Mouse (Mus musculus): Measurements from ENCODE around the gene Ranbp10. TPM values are rescaled to one million over a fixed set of nuclear protein-coding genes. Genes with fewer than 3 reads are reported as not detected.

Ranbp10 gene
- polyA plus RNA-seq, 1 experiment from 2014 or later = 36.1 TPM

DNA sequence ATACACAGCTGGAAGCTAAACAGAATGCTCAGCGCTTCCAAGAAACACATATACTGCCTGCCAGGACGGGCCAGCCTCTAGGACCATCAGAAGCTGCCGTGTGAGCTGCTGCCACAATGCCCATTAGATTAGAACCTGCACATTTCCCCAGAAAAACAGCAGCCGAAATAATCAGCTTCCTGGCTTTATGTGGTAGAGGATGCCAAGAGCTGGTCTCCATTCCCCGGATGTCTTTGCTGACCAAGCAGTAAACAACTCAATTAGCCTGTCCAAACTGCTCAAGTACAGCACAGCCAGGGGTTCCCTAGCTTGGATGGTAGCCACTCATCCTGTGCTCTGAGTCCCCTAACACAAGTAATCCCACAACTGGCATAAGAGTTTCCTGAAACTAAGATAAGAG is 19.4 kb downstream of the Ranbp10 start:
- ATAC-seq (ENCODE audit: low read depth) = no peak
- Histone ChIP-seq H3K9ac (peak overlapping the region; percentile 22; the same call in 1 of the 2 replicates), H3K27me3 (no peaks in the 10 kb centered on the region), H3K9me3 (replicated peaks) (no peaks in the 10 kb centered on the region), H3K27ac (peak overlapping the region; percentile 71), H3K4me2 (0 out of 2 replicates have a peak overlapping the region, but pooled peaks have one; percentile 0), H3K4me1 (replicated peaks) (peaks cover 95% of the 10 kb centered on the region), H3K36me3 (peaks cover 87% of the 10 kb centered on the region), H3K4me3 (replicated peaks) (no peak overlapping the region)
- WGBS (ENCODE audit: insufficient replicate concordance) = 80% methylated on average over 5 of the region's 5 CpGs
- DNase-seq = no peak

DNA sequence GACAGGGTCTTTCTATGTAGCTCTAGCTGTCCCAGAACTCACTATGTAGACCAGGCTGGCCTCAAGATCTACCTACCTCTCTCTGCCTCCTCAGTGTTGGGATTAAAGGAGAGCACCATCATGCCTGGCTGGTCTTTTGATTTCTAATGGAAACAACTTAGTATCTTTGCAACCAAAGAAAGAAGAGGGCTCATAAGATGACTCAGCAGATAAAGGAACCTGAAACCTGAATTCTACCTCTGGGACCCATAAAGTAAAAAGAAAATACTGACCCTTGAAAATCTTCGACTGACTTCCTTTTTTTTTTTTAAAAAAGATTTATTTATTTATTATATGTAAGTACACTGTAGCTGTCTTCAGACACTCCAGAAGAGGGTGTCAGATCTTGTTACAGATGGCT is 21.2 kb downstream of the Ranbp10 start:
- ATAC-seq (ENCODE audit: low read depth) = no peak
- Histone ChIP-seq H3K4me3 (replicated peaks) (no peak overlapping the region), H3K36me3 (peaks cover 74% of the 10 kb centered on the region), H3K4me1 (replicated peaks) (peaks cover 92% of the 10 kb centered on the region), H3K27me3 (no peaks in the 10 kb centered on the region), H3K4me2 (no peak overlapping the region), H3K27ac (peak overlapping the region; percentile 83), H3K9ac (peak overlapping the region; percentile 31; the same call in 1 of the 2 replicates), H3K9me3 (replicated peaks) (no peaks in the 10 kb centered on the region)
- no peak for DNase-seq
- WGBS (ENCODE audit: insufficient replicate concordance) = 64% methylated on average over 1 of the region's 1 CpGs

DNA sequence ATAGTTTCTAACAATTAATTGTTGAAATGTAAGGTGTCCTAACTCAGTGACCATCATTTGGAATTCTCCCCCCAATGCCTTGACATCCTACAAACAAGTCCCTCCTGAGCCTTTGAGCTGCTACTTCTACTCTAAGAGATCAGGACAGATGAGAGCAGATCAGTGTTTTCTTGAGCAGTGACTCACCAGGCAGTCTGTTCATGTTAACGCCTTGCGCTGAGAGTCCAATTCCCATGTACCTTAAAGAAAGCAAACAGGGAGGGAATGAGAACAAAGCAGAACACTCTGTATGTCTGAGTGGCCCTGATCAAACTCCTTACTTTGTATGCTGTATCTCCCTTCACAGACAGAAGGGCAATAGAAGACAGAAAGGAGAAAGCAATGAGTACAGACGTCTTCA is 21.8 kb downstream of the Ranbp10 start:
- DNase-seq (no peak), ATAC-seq (ENCODE audit: low read depth) (no peak)
- no peaks in the 10 kb centered on the region for H3K27me3 ChIP-seq
- no peaks in the 10 kb centered on the region for H3K9me3 ChIP-seq (replicated peaks)
- H3K4me3 ChIP-seq (replicated peaks) = no peak overlapping the region
- peak overlapping the region; percentile 31; the same call in 1 of the 2 replicates for H3K9ac ChIP-seq
- peak overlapping the region; percentile 74 for H3K27ac ChIP-seq
- peaks cover 72% of the 10 kb centered on the region for H3K36me3 ChIP-seq
- 82% methylated on average over 3 of the region's 3 CpGs for WGBS (ENCODE audit: insufficient replicate concordance)
- H3K4me1 ChIP-seq (replicated peaks) = peaks cover 92% of the 10 kb centered on the region
- H3K4me2 ChIP-seq = no peak overlapping the region

DNA sequence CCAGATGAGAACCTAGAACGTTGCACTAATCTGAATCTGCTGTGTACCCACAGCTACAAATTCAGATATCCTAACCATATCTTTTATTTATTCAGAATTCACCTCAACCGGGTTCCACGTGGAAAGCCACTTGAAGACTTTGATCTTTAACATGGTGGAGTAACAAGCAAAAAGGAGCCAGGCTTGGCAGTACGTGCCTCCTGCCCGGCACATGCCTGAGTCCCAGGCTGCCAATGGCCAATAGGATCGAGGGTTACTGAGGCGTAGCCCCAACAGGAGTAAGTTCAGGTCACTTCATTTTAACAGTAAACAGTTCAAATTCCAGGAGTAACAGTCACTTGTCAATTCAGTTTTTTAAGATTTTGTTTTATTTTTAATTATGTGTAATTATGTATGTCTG is 22.4 kb downstream of the Ranbp10 start:
- Histone ChIP-seq H3K27me3 (no peaks in the 10 kb centered on the region), H3K4me3 (replicated peaks) (no peak overlapping the region), H3K9me3 (replicated peaks) (no peaks in the 10 kb centered on the region), H3K9ac (0 out of 2 replicates have a peak overlapping the region, but pooled peaks have one; percentile 31), H3K36me3 (peaks cover 74% of the 10 kb centered on the region), H3K27ac (peak overlapping the region; percentile 74), H3K4me2 (no peak overlapping the region), H3K4me1 (replicated peaks) (peaks cover 94% of the 10 kb centered on the region)
- DNase-seq = no peak
- WGBS (ENCODE audit: insufficient replicate concordance) = 90% methylated on average over 7 of the region's 7 CpGs
- no peak for ATAC-seq (ENCODE audit: low read depth)

DNA sequence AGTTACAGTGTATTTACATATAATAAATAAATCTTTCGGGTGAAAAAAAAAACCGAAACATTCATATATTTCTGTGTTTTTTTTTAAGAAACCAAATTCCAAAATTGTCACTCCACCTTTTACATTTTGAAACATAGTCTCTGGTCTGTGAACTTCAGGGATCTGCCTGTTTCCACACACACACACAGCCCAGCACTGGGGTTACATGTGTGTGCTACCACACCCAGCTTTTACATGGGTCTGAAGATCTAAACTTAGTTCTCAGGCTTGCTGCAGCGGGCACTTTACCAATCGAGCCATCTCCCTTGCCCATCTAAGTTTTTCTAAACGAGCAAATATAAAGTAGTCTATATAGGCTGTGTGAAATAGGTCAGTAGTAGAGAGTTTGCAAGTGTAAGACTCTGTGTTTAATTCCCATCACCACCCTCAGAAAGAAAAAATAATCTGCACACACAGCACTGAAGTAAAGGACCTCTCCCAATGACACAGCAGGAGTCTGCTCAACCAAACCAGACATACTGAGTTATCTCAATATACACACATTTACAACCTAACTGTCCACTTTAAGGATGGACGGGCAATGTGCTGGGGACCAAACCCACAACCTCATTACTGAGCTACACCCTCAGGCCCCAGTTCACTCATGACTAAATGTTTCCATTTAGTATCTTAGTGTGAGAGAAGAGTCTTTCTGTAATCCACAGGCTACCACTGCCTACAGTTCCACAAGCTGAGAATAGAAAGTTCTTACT is 25.8 kb downstream of the Ranbp10 start:
- Histone ChIP-seq H3K27me3 (no peaks in the 10 kb centered on the region), H3K9ac (peak overlapping the region; percentile 73), H3K4me1 (replicated peaks) (peaks cover 93% of the 10 kb centered on the region), H3K4me2 (peak overlapping the region; percentile 70), H3K4me3 (replicated peaks) (peak overlapping the region; percentile 45), H3K9me3 (replicated peaks) (no peaks in the 10 kb centered on the region), H3K27ac (peak overlapping the region; percentile 99), H3K36me3 (peaks cover 75% of the 10 kb centered on the region)
- ATAC-seq (ENCODE audit: low read depth) (peak; percentile 93), DNase-seq (peak; percentile 80)
- WGBS (ENCODE audit: insufficient replicate concordance) = 35% methylated on average over 6 of the region's 6 CpGs

DNA sequence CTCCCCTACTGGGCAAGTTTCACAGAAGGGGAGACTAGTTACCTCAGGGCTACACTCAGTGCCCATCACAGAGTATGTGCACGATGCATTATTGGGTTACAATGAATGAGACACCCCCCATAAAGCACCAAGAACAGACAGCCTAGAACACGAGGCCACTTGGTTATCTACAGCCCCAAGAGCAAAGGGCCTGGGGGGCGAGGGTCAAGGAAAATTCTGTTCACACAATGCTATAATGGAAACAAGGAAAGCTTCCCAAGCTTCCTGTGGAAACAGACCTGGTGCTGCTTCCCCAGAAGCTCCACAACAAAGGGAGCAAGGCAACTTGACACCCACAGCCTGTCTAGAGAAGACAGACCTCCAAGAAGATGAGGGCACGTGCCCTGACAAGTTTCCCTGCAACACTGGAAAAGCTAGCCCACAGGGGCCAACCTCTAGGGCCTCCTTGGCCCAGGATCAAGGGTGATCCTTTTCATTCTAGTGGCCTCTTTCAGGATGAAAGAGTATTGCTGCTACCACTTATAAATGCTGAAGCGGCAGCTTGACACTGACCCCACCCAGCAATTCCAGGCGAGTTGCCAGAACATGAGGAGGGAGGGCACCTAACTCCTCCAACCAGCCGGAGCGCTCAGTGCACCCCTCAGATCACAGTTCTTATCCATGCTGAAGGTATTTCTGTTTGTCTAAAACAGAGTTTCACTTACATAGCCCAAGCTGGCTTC is 27.9 kb downstream of the Ranbp10 start:
- Histone ChIP-seq H3K36me3 (peaks cover 77% of the 10 kb centered on the region), H3K27ac (peak overlapping the region; percentile 99), H3K27me3 (no peaks in the 10 kb centered on the region), H3K4me3 (replicated peaks) (peak overlapping the region; percentile 15), H3K9ac (peak overlapping the region; percentile 59), H3K4me1 (replicated peaks) (peaks cover 94% of the 10 kb centered on the region), H3K4me2 (peak overlapping the region; percentile 70), H3K9me3 (replicated peaks) (no peaks in the 10 kb centered on the region)
- ATAC-seq (ENCODE audit: low read depth) (peak; percentile 29; the same call in 1 of the 2 replicates), DNase-seq (no peak)
- WGBS (ENCODE audit: insufficient replicate concordance) = 36% methylated on average over 8 of the region's 8 CpGs

DNA sequence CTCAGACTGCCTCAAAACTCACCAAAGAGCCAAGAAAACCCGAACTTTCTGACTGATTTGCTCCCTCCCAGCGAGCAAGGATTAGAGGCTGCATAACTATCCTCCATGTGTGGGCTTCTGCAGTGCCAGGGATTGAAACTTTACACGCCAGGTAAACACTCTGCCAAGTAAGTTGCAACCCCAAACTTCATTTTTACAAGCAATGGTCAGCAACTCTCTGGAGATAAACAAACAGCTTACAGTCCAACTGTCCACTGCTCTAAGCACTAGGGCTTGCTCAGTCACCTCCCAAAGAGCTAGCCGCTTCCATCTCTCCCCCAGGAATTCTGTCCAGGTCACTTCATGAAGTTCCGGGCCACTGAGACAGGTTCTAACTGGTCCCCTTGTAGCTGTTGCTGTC is 28.7 kb downstream of the Ranbp10 start:
- H3K27me3 ChIP-seq = no peaks in the 10 kb centered on the region
- peaks cover 96% of the 10 kb centered on the region for H3K4me1 ChIP-seq (replicated peaks)
- WGBS (ENCODE audit: insufficient replicate concordance) = 90% methylated on average over 5 of the region's 5 CpGs
- no peaks in the 10 kb centered on the region for H3K9me3 ChIP-seq (replicated peaks)
- H3K9ac ChIP-seq = peak overlapping the region; percentile 59
- peak overlapping the region; percentile 99 for H3K27ac ChIP-seq
- ATAC-seq (ENCODE audit: low read depth) = no peak
- H3K4me2 ChIP-seq = peak overlapping the region; percentile 70
- peaks cover 80% of the 10 kb centered on the region for H3K36me3 ChIP-seq
- H3K4me3 ChIP-seq (replicated peaks) = no peak overlapping the region
- no peak for DNase-seq

DNA sequence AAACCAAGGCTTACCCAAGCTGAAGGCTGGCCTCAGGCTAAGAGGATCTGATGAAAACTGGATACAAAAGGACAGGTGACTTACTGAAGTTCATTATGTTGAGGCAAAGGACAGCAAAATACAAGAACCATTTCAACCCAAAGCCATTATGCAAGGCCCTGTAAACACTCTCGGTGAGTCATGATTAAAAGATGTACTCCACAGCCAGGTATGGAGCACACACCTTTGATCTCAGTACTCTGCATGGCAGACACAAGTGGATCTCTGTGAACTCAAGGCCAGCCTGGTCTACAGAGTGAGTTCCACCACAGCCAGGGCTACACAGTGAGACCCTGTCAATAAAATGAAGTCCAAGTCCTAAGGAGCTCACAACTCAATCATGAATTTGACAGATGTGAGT is 31.4 kb downstream of the Ranbp10 start:
- no peak for ATAC-seq (ENCODE audit: low read depth)
- 71% methylated on average over 1 of the region's 1 CpGs for WGBS (ENCODE audit: insufficient replicate concordance)
- Histone ChIP-seq H3K9me3 (replicated peaks) (no peaks in the 10 kb centered on the region), H3K36me3 (peaks cover 96% of the 10 kb centered on the region), H3K27ac (peak overlapping the region; percentile 60), H3K9ac (peak overlapping the region; percentile 48; the same call in 1 of the 2 replicates), H3K4me2 (no peak overlapping the region), H3K4me3 (replicated peaks) (no peak overlapping the region), H3K27me3 (no peaks in the 10 kb centered on the region), H3K4me1 (replicated peaks) (peaks cover 99% of the 10 kb centered on the region)
- no peak for DNase-seq

DNA sequence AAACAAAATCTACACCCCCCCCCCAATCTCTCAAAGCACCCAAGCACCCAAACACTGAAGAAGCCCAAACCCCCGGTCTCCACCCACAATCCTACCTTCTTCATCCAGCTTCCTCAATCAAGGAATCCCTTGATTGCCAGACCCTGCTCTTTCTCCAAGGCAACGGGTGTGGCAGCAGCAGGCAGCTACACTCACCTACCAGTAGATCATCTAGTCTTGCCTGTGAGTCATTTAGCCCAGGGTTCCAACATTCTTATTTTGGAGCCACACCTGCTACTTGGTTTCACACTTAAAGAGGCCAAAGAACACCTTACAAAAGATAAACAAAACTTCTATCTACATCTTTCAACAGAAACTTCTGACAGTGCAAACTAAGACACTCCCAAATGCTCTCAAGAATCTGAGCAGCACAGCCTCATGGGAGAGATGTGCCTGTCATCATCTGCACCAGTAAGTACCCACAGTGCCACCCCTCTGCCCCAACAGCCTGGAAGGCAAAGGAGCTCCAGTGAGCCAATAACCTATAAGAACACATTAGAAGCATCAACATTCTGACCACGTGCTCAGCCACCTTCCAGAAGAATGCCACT is 33.0 kb downstream of the Ranbp10 start:
- Histone ChIP-seq H3K9ac (0 out of 2 replicates have a peak overlapping the region, but pooled peaks have one; percentile 33), H3K4me1 (replicated peaks) (peaks cover 99% of the 10 kb centered on the region), H3K27ac (peak overlapping the region; percentile 60), H3K27me3 (no peaks in the 10 kb centered on the region), H3K4me2 (no peak overlapping the region), H3K9me3 (replicated peaks) (no peaks in the 10 kb centered on the region), H3K4me3 (replicated peaks) (no peak overlapping the region), H3K36me3 (peaks cover 98% of the 10 kb centered on the region)
- DNase-seq (no peak), ATAC-seq (ENCODE audit: low read depth) (no peak)
- 76% methylated on average over 3 of the region's 3 CpGs for WGBS (ENCODE audit: insufficient replicate concordance)

DNA sequence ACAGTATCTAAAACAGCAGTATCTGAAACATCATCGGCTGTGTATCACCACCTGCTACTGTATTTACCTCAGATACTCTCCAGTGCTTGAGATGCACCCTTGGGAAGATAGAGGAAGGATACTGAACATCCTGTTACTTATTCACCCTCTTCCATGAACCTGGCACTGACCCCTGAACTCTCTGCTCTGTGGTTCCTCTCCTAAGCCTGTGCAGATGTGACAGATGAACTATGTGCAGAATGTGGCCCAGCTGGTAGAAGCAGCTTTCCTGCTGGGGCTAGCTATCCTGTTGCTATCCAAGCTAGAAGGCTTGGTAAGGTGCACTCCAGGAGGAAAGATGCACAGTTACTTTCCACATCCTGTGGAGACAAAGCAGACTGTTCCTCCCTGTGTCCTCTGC is 33.8 kb downstream of the Ranbp10 start:
- Histone ChIP-seq H3K4me1 (replicated peaks) (peaks cover 98% of the 10 kb centered on the region), H3K9ac (no peak overlapping the region), H3K4me3 (replicated peaks) (no peak overlapping the region), H3K4me2 (no peak overlapping the region), H3K27me3 (no peaks in the 10 kb centered on the region), H3K36me3 (peaks cover 98% of the 10 kb centered on the region), H3K27ac (peak overlapping the region; percentile 26; the same call in 1 of the 2 replicates), H3K9me3 (replicated peaks) (no peaks in the 10 kb centered on the region)
- ATAC-seq (ENCODE audit: low read depth) (no peak), DNase-seq (no peak)
- WGBS (ENCODE audit: insufficient replicate concordance) = 94% methylated on average over 1 of the region's 1 CpGs

DNA sequence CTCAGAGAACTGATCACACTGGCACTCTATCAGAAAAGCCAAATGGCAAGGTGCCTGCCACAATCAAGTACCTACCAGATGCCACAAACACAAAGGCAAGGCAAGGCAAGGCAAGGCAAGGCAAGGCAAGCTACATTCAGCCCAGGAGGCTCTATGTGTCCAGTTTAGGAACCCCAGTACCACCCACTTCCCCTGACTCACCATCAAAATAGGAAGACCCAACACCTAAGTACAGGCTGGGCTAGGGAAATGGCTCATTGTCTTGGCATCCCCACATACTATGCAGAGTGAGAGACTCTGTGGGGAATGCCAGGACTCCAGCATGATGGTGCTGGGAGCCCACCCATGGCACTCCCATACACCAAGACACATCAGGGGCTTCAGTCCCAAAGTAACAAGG is 37.5 kb downstream of the Ranbp10 start:
- DNase-seq (no peak), ATAC-seq (ENCODE audit: low read depth) (no peak)
- Histone ChIP-seq H3K27me3 (no peaks in the 10 kb centered on the region), H3K9me3 (replicated peaks) (no peaks in the 10 kb centered on the region), H3K9ac (no peak overlapping the region), H3K36me3 (peaks cover 99% of the 10 kb centered on the region), H3K27ac (peak overlapping the region; percentile 6), H3K4me1 (replicated peaks) (peaks cover 65% of the 10 kb centered on the region), H3K4me3 (replicated peaks) (no peak overlapping the region), H3K4me2 (no peak overlapping the region)

All from liver, embryonic 13.5 days (tissue).